Mouse (Mus musculus): ENCODE measurements around the gene Fam83c.

The Fam83c gene

GRCm38 (mm10) chr2:155826630-155827424 is 7.8 kb downstream of the Fam83c start, which contains the start of gene Eif6:
Gene Eif6, minus strand, starts transcription at chr2:155826925.
- peak; percentile 91 to 92 for DNase-seq

GRCm38 (mm10) chr2:155825904-155826629 is 8.6 kb downstream of the Fam83c start:
- peak; percentile 17 to 25 for DNase-seq

GRCm38 (mm10) chr2:155823722-155824121 is 10.9 kb downstream of the Fam83c start:
- DNase-seq: no peak

GRCm38 (mm10) chr2:155820779-155821178 is 13.9 kb downstream of the Fam83c start:
- DNase-seq: no peak

GRCm38 (mm10) chr2:155819449-155820251 is 15.0 kb downstream of the Fam83c start:
- DNase-seq: no peak

- DNase-seq: no peak
Observed at GRCm38 (mm10) chr2:155819392-155819448, 15.4 kb downstream of the Fam83c start, which contains the start of gene BC029722. Gene BC029722, minus strand, starts transcription at chr2:155819426.

GRCm38 (mm10) chr2:155818596-155819391 is 15.9 kb downstream of the Fam83c start:
- DNase-seq: peak; percentile 97

- peak in 1 of 2 experiments; percentile 28 for DNase-seq
Observed at GRCm38 (mm10) chr2:155817301-155818245, 17.1 kb downstream of the Fam83c start.

GRCm38 (mm10) chr2:155816179-155816578 is 18.5 kb downstream of the Fam83c start:
- DNase-seq: no peak

GRCm38 (mm10) chr2:155814829-155815228 is 19.8 kb downstream of the Fam83c start:
- no peak for DNase-seq

- no peak for DNase-seq
Observed at GRCm38 (mm10) chr2:155812637-155813036, 22.0 kb downstream of the Fam83c start.

- DNase-seq: peak; percentile 63 to 82
Observed at GRCm38 (mm10) chr2:155811821-155812396, 22.7 kb downstream of the Fam83c start.

- no peak for DNase-seq
Observed at GRCm38 (mm10) chr2:155809620-155810019, 25.0 kb downstream of the Fam83c start.

GRCm38 (mm10) chr2:155807408-155807807 is 27.2 kb downstream of the Fam83c start:
- DNase-seq: no peak

- DNase-seq: peak; percentile 34 to 51
Observed at GRCm38 (mm10) chr2:155806548-155806947, 28.1 kb downstream of the Fam83c start.

- DNase-seq: no peak
Observed at GRCm38 (mm10) chr2:155805925-155806255, 28.8 kb downstream of the Fam83c start.

GRCm38 (mm10) chr2:155805231-155805924 is 29.3 kb downstream of the Fam83c start:
- peak; percentile 56 to 63 for DNase-seq

GRCm38 (mm10) chr2:155804053-155804452 is 30.6 kb downstream of the Fam83c start:
- DNase-seq: no peak

- peak in 1 of 2 experiments; percentile 17 for DNase-seq
Observed at GRCm38 (mm10) chr2:155802761-155803160, 31.9 kb downstream of the Fam83c start.

- DNase-seq: no peak
Observed at GRCm38 (mm10) chr2:155798613-155799012, 36.0 kb downstream of the Fam83c start.
